Mouse (Mus musculus): ENCODE results near the gene Steap3. TPM values are rescaled to one million over a fixed set of nuclear protein-coding genes. Genes with fewer than 3 reads are reported as not detected.
A peak's percentile ranks its signal among the peaks of the same experiment; 100 is the strongest.
"Not testable (repeated sequence)": the region's sequence is repeated elsewhere in the genome, so short reads cannot be mapped to it uniquely, and the experiment has no call there.

The Steap3 gene
- 1.9 and 2.2 TPM in 2 replicates for polyA plus RNA-seq (2015; fragmentation: Nextera tagmentation; extraction: Ambion mirVana)

GRCm38 (mm10) chr1:120272605-120273004 lies at the start of gene Steap3:
Gene Steap3 (minus strand): TSS chr1:120272705.
- ATAC-seq (ENCODE audit: low FRiP score), result no peak
- H3K9me3 ChIP-seq, result no peaks in the 10 kb centered on the region
- H3K27me3 ChIP-seq, result no peaks in the 10 kb centered on the region
- 96% methylated on average over 5 of the region's 5 CpGs for WGBS
- H3K9ac ChIP-seq, result no peak within 1 kb of the TSS
- H3K27ac ChIP-seq, result no peak within 1 kb of the TSS
- H3K36me3 ChIP-seq, result no peaks in the 10 kb centered on the region
- H3K4me1 ChIP-seq (replicated peaks), result peaks cover 6% of the 10 kb centered on the region; the same call in 1 of the 2 replicates
- H3K4me2 ChIP-seq, result no peak within 1 kb of the TSS
- no peak within 1 kb of the TSS for H3K4me3 ChIP-seq

- Histone ChIP-seq H3K36me3 (no peaks in the 10 kb centered on the region), H3K9me3 (no peaks in the 10 kb centered on the region), H3K4me1 (replicated peaks) (peaks cover 10% of the 10 kb centered on the region; the same call in 1 of the 2 replicates), H3K9ac (no peak overlapping the region), H3K27ac (no peak overlapping the region), H3K27me3 (peaks cover 5% of the 10 kb centered on the region; the same call in 1 of the 2 replicates), H3K4me2 (peak overlapping the region; percentile 11; the same call in 1 of the 2 replicates), H3K4me3 (no peak overlapping the region)
- 59% methylated on average over 16 of the region's 16 CpGs for WGBS
- ATAC-seq (ENCODE audit: low FRiP score), result peak; percentile 61
These were observed 48.9 kb upstream of the Steap3 start for GRCm38 (mm10) chr1:120321270-120322021.

- Histone ChIP-seq H3K4me3 (no peak overlapping the region), H3K27ac (no peak overlapping the region), H3K9me3 (no peaks in the 10 kb centered on the region), H3K36me3 (no peaks in the 10 kb centered on the region), H3K4me2 (no peak overlapping the region), H3K9ac (no peak overlapping the region), H3K4me1 (replicated peaks) (no peaks in the 10 kb centered on the region), H3K27me3 (no peaks in the 10 kb centered on the region)
- WGBS, result 79% methylated on average over 2 of the region's 2 CpGs
- no peak for ATAC-seq (ENCODE audit: low FRiP score)
These were observed 33.3 kb upstream of the Steap3 start for GRCm38 (mm10) chr1:120305801-120306200.

GRCm38 (mm10) chr1:120296936-120297335 lies 24.4 kb upstream of the Steap3 start:
- H3K4me1 ChIP-seq (replicated peaks), result no peaks in the 10 kb centered on the region
- H3K9ac ChIP-seq, result no peak overlapping the region
- WGBS, result 91% methylated on average over 2 of the region's 2 CpGs
- no peak overlapping the region for H3K4me3 ChIP-seq
- H3K27me3 ChIP-seq, result no peaks in the 10 kb centered on the region
- H3K9me3 ChIP-seq, result 0 out of 2 replicates have a peak, but pooled peaks cover 5% of the 10 kb centered on the region
- H3K4me2 ChIP-seq, result no peak overlapping the region
- H3K27ac ChIP-seq, result no peak overlapping the region
- H3K36me3 ChIP-seq, result no peaks in the 10 kb centered on the region
- no peak for ATAC-seq (ENCODE audit: low FRiP score)

GRCm38 (mm10) chr1:120293803-120294202 lies 21.3 kb upstream of the Steap3 start:
- no peaks in the 10 kb centered on the region for H3K27me3 ChIP-seq
- H3K4me3 ChIP-seq, result no peak overlapping the region
- H3K4me1 ChIP-seq (replicated peaks), result no peaks in the 10 kb centered on the region
- H3K9ac ChIP-seq, result no peak overlapping the region
- H3K9me3 ChIP-seq, result 0 out of 2 replicates have a peak, but pooled peaks cover 6% of the 10 kb centered on the region
- 63% methylated on average over 1 of the region's 1 CpGs for WGBS
- H3K27ac ChIP-seq, result no peak overlapping the region
- no peaks in the 10 kb centered on the region for H3K36me3 ChIP-seq
- no peak for ATAC-seq (ENCODE audit: low FRiP score)
- H3K4me2 ChIP-seq, result no peak overlapping the region

- H3K27ac ChIP-seq, result no peak overlapping the region
- 0 out of 2 replicates have a peak, but pooled peaks cover 6% of the 10 kb centered on the region for H3K9me3 ChIP-seq
- no peak overlapping the region for H3K4me3 ChIP-seq
- H3K9ac ChIP-seq, result no peak overlapping the region
- no peak overlapping the region for H3K4me2 ChIP-seq
- H3K27me3 ChIP-seq, result no peaks in the 10 kb centered on the region
- ATAC-seq (ENCODE audit: low FRiP score), result no peak
- no peaks in the 10 kb centered on the region for H3K36me3 ChIP-seq
- 89% methylated on average over 3 of the region's 3 CpGs for WGBS
- H3K4me1 ChIP-seq (replicated peaks), result peaks cover 8% of the 10 kb centered on the region; the same call in 1 of the 2 replicates
These were observed 19.2 kb upstream of the Steap3 start for GRCm38 (mm10) chr1:120291709-120292108.

- Histone ChIP-seq H3K4me2 (no peak overlapping the region), H3K27ac (no peak overlapping the region), H3K27me3 (no peaks in the 10 kb centered on the region), H3K9ac (no peak overlapping the region), H3K4me1 (replicated peaks) (peaks cover 8% of the 10 kb centered on the region; the same call in 1 of the 2 replicates), H3K4me3 (no peak overlapping the region), H3K9me3 (0 out of 2 replicates have a peak, but pooled peaks cover 6% of the 10 kb centered on the region), H3K36me3 (no peaks in the 10 kb centered on the region)
- no peak for ATAC-seq (ENCODE audit: low FRiP score)
- 85% methylated on average over 2 of the region's 2 CpGs for WGBS
These were observed 17.3 kb upstream of the Steap3 start for GRCm38 (mm10) chr1:120289843-120290242.

- H3K4me1 ChIP-seq (replicated peaks), result peaks cover 8% of the 10 kb centered on the region; the same call in 1 of the 2 replicates
- no peak overlapping the region for H3K4me3 ChIP-seq
- ATAC-seq (ENCODE audit: low FRiP score), result no peak
- no peaks in the 10 kb centered on the region for H3K27me3 ChIP-seq
- no peak overlapping the region for H3K4me2 ChIP-seq
- WGBS, result 18% methylated on average over 4 of the region's 4 CpGs
- H3K9ac ChIP-seq, result no peak overlapping the region
- H3K36me3 ChIP-seq, result no peaks in the 10 kb centered on the region
- no peak overlapping the region for H3K27ac ChIP-seq
- 0 out of 2 replicates have a peak, but pooled peaks cover 6% of the 10 kb centered on the region for H3K9me3 ChIP-seq
These were observed 15.2 kb upstream of the Steap3 start for GRCm38 (mm10) chr1:120287679-120288078.

GRCm38 (mm10) chr1:120276058-120276457 lies 3.6 kb upstream of the Steap3 start:
- WGBS, result 91% methylated on average over 1 of the region's 1 CpGs
- H3K9me3 ChIP-seq; H3K36me3 ChIP-seq; ATAC-seq (ENCODE audit: low FRiP score); H3K27ac ChIP-seq; H3K4me3 ChIP-seq; H3K27me3 ChIP-seq; H3K4me1 ChIP-seq (replicated peaks); H3K4me2 ChIP-seq; H3K9ac ChIP-seq: not testable (repeated sequence)

- ATAC-seq (ENCODE audit: low FRiP score), result peak; percentile 77; the same call in 1 of the 2 replicates
- Histone ChIP-seq H3K27me3 (no peaks in the 10 kb centered on the region), H3K36me3 (no peaks in the 10 kb centered on the region)
These were observed 2.7 kb upstream of the Steap3 start for GRCm38 (mm10) chr1:120275224-120275623.

GRCm38 (mm10) chr1:120270882-120271281 lies 1.6 kb downstream of the Steap3 start:
- 81% methylated on average over 3 of the region's 3 CpGs for WGBS
- no peak overlapping the region for H3K27ac ChIP-seq
- no peaks in the 10 kb centered on the region for H3K9me3 ChIP-seq
- no peaks in the 10 kb centered on the region for H3K36me3 ChIP-seq
- peaks cover 7% of the 10 kb centered on the region; the same call in 1 of the 2 replicates for H3K27me3 ChIP-seq
- no peak for ATAC-seq (ENCODE audit: low FRiP score)
- no peak overlapping the region for H3K4me3 ChIP-seq
- H3K4me2 ChIP-seq, result no peak overlapping the region
- peaks cover 6% of the 10 kb centered on the region; the same call in 1 of the 2 replicates for H3K4me1 ChIP-seq (replicated peaks)
- H3K9ac ChIP-seq, result no peak overlapping the region

More at GRCm38 (mm10) chr1:120275224-120275623, 2.7 kb upstream of the Steap3 start:
- Histone ChIP-seq H3K27ac (no peak overlapping the region), H3K4me1 (replicated peaks) (peaks cover 6% of the 10 kb centered on the region; the same call in 1 of the 2 replicates), H3K9ac (no peak overlapping the region), H3K9me3 (no peaks in the 10 kb centered on the region), H3K4me2 (no peak overlapping the region), H3K4me3 (no peak overlapping the region)
- 47% methylated on average over 3 of the region's 3 CpGs for WGBS

- H3K9me3 ChIP-seq, result no peaks in the 10 kb centered on the region
- no peak overlapping the region for H3K9ac ChIP-seq
- H3K27ac ChIP-seq, result no peak overlapping the region
- no peak overlapping the region for H3K4me3 ChIP-seq
- ATAC-seq (ENCODE audit: low FRiP score), result no peak
- no peaks in the 10 kb centered on the region for H3K36me3 ChIP-seq
- H3K27me3 ChIP-seq, result peaks cover 15% of the 10 kb centered on the region
- H3K4me2 ChIP-seq, result no peak overlapping the region
- H3K4me1 ChIP-seq (replicated peaks), result peaks cover 5% of the 10 kb centered on the region
- 78% methylated on average over 7 of the region's 7 CpGs for WGBS
These were observed 2.4 kb downstream of the Steap3 start for GRCm38 (mm10) chr1:120270115-120270514.

Measured in hindbrain, embryonic 13.5 days (tissue).